Comparison of ENCODE assay signal across 8 mouse cellular contexts in genomic region chr4:116719396-116719795, GRCm38 (mm10). TPM values are rescaled to one million over a fixed set of nuclear protein-coding genes. Genes with fewer than 3 reads are reported as not detected.
DNase-seq lines count a peak whose midpoint lies in the region; ATAC-seq lines count a peak whose summit lies in the region.

No protein-coding gene starts in this region.

- no peak overlapping the region for H3K4me2 ChIP-seq in hindbrain, embryonic 13.5 days

- no peak overlapping the region for H3K4me3 ChIP-seq in hindbrain, embryonic 10.5 days
- no peak overlapping the region for H3K4me3 ChIP-seq in hindbrain, embryonic 13.5 days
- no peak overlapping the region for H3K4me3 ChIP-seq in embryonic facial prominence, embryonic 10.5 days

- no peak for ATAC-seq in hindbrain, embryonic 13.5 days (ENCODE audit: low FRiP score)
- peak; percentile 40 for ATAC-seq in granulocyte monocyte progenitor cell, adult 5-6 weeks (replicated peaks; ENCODE audit: poor library complexity, severe bottlenecking)

- DNase-seq in hindbrain, embryonic 10.5 days (ENCODE audit: low spot score) = peak; percentile 61
- DNase-seq in adrenal gland, postnatal 25 days = peak; percentile 48
- DNase-seq in embryonic facial prominence, embryonic 10.5 days (ENCODE audit: low spot score) = peak; percentile 66
- peak; percentile 50 to 80 for DNase-seq in layer of hippocampus, postnatal 14 days (ENCODE audit: low spot score in 2 of 2)
- DNase-seq in mesoderm, embryonic 11.5 days (ENCODE audit: low read depth, low spot score) = peak; percentile 86
- DNase-seq in spleen, postnatal 10 days (ENCODE audit: low spot score in 2 of 2) = peak; percentile 42 to 79

- no peaks in the 10 kb centered on the region for H3K9me3 ChIP-seq in hindbrain, embryonic 10.5 days
- H3K9me3 ChIP-seq in hindbrain, embryonic 13.5 days = no peaks in the 10 kb centered on the region
- no peaks in the 10 kb centered on the region for H3K9me3 ChIP-seq in embryonic facial prominence, embryonic 10.5 days

- H3K27me3 ChIP-seq in hindbrain, embryonic 10.5 days (ENCODE audit: insufficient read depth, poor library complexity, severe bottlenecking) = peaks cover 14% of the 10 kb centered on the region
- peaks cover 2% of the 10 kb centered on the region; the same call in 1 of the 2 replicates for H3K27me3 ChIP-seq in hindbrain, embryonic 13.5 days
- peaks cover 12% of the 10 kb centered on the region; the same call in 1 of the 2 replicates for H3K27me3 ChIP-seq in embryonic facial prominence, embryonic 10.5 days (replicated peaks; ENCODE audit: low read depth, poor library complexity, severe bottlenecking)

- peaks cover 14% of the 10 kb centered on the region for H3K4me1 ChIP-seq in hindbrain, embryonic 10.5 days (replicated peaks)
- H3K4me1 ChIP-seq in hindbrain, embryonic 13.5 days (replicated peaks) = peaks cover 13% of the 10 kb centered on the region
- peaks cover 25% of the 10 kb centered on the region for H3K4me1 ChIP-seq in embryonic facial prominence, embryonic 10.5 days

- peaks cover 20% of the 10 kb centered on the region for H3K36me3 ChIP-seq in hindbrain, embryonic 10.5 days
- no peaks in the 10 kb centered on the region; the same call in 1 of the 2 replicates for H3K36me3 ChIP-seq in hindbrain, embryonic 13.5 days
- H3K36me3 ChIP-seq in embryonic facial prominence, embryonic 10.5 days (replicated peaks) = peaks cover 21% of the 10 kb centered on the region

- H3K27ac ChIP-seq in hindbrain, embryonic 10.5 days = no peak overlapping the region
- H3K27ac ChIP-seq in hindbrain, embryonic 13.5 days = no peak overlapping the region
- H3K27ac ChIP-seq in embryonic facial prominence, embryonic 10.5 days (replicated peaks) = no peak overlapping the region

- 24% methylated on average over 3 of the region's 3 CpGs for WGBS in hindbrain, embryonic 10.5 days
- WGBS in hindbrain, embryonic 13.5 days = 19% methylated on average over 3 of the region's 3 CpGs
- 21% methylated on average over 3 of the region's 3 CpGs for WGBS in embryonic facial prominence, embryonic 10.5 days

- no peak overlapping the region for H3K9ac ChIP-seq in hindbrain, embryonic 13.5 days

RNA-seq across cellular contexts. Expression of gene Tesk2, which starts 1.4 kb away (rescaled TPM):
- polyA plus RNA-seq in hindbrain, embryonic 10.5 days (2016; fragmentation: Nextera tagmentation; extraction: Ambion mirVana) = 7.7 and 8.1 TPM in 2 replicates
- 3.2 and 3.7 TPM in 2 replicates for polyA plus RNA-seq in hindbrain, embryonic 13.5 days (2015; fragmentation: Nextera tagmentation; extraction: Ambion mirVana)
- 4.8 and 9.0 TPM in 2 replicates for total RNA-seq in adrenal gland, postnatal 25 days (2021)
- 8.8 and 9.7 TPM in 2 replicates for polyA plus RNA-seq in embryonic facial prominence, embryonic 10.5 days (2016; fragmentation: Nextera tagmentation; extraction: Ambion mirVana)
- 7.3 and 9.3 TPM in 2 replicates for total RNA-seq in granulocyte monocyte progenitor cell, adult 5-6 weeks (2014; fragmentation: Nextera tagmentation)
- total RNA-seq in granulocyte monocyte progenitor cell, adult 5-6 weeks (2017) = 7.3 and 11.1 TPM in 2 replicates
- total RNA-seq in layer of hippocampus, postnatal 14 days (2021) = 1 to 10 TPM; 5.2 to 5.4 TPM

RNA-seq across cellular contexts. Expression of gene Ccdc163, which starts 11.1 kb away (rescaled TPM):
- polyA plus RNA-seq in hindbrain, embryonic 10.5 days (2016; fragmentation: Nextera tagmentation; extraction: Ambion mirVana) = 33.1 and 37.4 TPM in 2 replicates
- 16.6 and 19.3 TPM in 2 replicates for polyA plus RNA-seq in hindbrain, embryonic 13.5 days (2015; fragmentation: Nextera tagmentation; extraction: Ambion mirVana)
- 21.1 and 31.9 TPM in 2 replicates for total RNA-seq in adrenal gland, postnatal 25 days (2021)
- polyA plus RNA-seq in embryonic facial prominence, embryonic 10.5 days (2016; fragmentation: Nextera tagmentation; extraction: Ambion mirVana) = 38.3 and 38.5 TPM in 2 replicates
- total RNA-seq in granulocyte monocyte progenitor cell, adult 5-6 weeks (2014; fragmentation: Nextera tagmentation) = 47.8 and 66.8 TPM in 2 replicates
- 13.6 and 18.8 TPM in 2 replicates for total RNA-seq in granulocyte monocyte progenitor cell, adult 5-6 weeks (2017)
- total RNA-seq in layer of hippocampus, postnatal 14 days (2021) = 1 to 10 TPM; 2.9 to 4.5 TPM

RNA-seq across cellular contexts. Expression of gene Mmachc, which starts 11.2 kb away (rescaled TPM):
- 38.0 and 40.5 TPM in 2 replicates for polyA plus RNA-seq in hindbrain, embryonic 10.5 days (2016; fragmentation: Nextera tagmentation; extraction: Ambion mirVana)
- 24.3 and 29.7 TPM in 2 replicates for polyA plus RNA-seq in hindbrain, embryonic 13.5 days (2015; fragmentation: Nextera tagmentation; extraction: Ambion mirVana)
- total RNA-seq in adrenal gland, postnatal 25 days (2021) = 29.4 and 32.0 TPM in 2 replicates
- polyA plus RNA-seq in embryonic facial prominence, embryonic 10.5 days (2016; fragmentation: Nextera tagmentation; extraction: Ambion mirVana) = 39.8 and 40.8 TPM in 2 replicates
- 31.0 and 32.4 TPM in 2 replicates for total RNA-seq in granulocyte monocyte progenitor cell, adult 5-6 weeks (2014; fragmentation: Nextera tagmentation)
- 19.2 and 27.0 TPM in 2 replicates for total RNA-seq in granulocyte monocyte progenitor cell, adult 5-6 weeks (2017)
- total RNA-seq in layer of hippocampus, postnatal 14 days (2021) = 10 to 100 TPM; 16.0 to 19.0 TPM

RNA-seq across cellular contexts. Expression of gene Prdx1, which starts 34.1 kb away (rescaled TPM):
- 1,211 and 1,387 TPM in 2 replicates for polyA plus RNA-seq in hindbrain, embryonic 10.5 days (2016; fragmentation: Nextera tagmentation; extraction: Ambion mirVana)
- polyA plus RNA-seq in hindbrain, embryonic 13.5 days (2015; fragmentation: Nextera tagmentation; extraction: Ambion mirVana) = 475 TPM in 2 replicates
- 777 and 778 TPM in 2 replicates for total RNA-seq in adrenal gland, postnatal 25 days (2021)
- polyA plus RNA-seq in embryonic facial prominence, embryonic 10.5 days (2016; fragmentation: Nextera tagmentation; extraction: Ambion mirVana) = 1,415 and 1,463 TPM in 2 replicates
- 255 and 303 TPM in 2 replicates for total RNA-seq in granulocyte monocyte progenitor cell, adult 5-6 weeks (2014; fragmentation: Nextera tagmentation)
- 264 and 283 TPM in 2 replicates for total RNA-seq in granulocyte monocyte progenitor cell, adult 5-6 weeks (2017)
- total RNA-seq in layer of hippocampus, postnatal 14 days (2021) = 100 to 1,000 TPM; 185 to 195 TPM
